Mouse (Mus musculus) layer of hippocampus, adult 9-10 months (tissue): ENCODE measurements around the gene Mc1r.
"Not testable (repeated sequence)": the region's sequence is repeated elsewhere in the genome, so short reads cannot be mapped to it uniquely, and the experiment has no call there.

Experiments
- DNase-seq: peaks from one replicate; pipeline ENCODE4 v3.0.0; 2022; ENCODE audit warnings: low spot score

Gene Mc1r

DNA sequence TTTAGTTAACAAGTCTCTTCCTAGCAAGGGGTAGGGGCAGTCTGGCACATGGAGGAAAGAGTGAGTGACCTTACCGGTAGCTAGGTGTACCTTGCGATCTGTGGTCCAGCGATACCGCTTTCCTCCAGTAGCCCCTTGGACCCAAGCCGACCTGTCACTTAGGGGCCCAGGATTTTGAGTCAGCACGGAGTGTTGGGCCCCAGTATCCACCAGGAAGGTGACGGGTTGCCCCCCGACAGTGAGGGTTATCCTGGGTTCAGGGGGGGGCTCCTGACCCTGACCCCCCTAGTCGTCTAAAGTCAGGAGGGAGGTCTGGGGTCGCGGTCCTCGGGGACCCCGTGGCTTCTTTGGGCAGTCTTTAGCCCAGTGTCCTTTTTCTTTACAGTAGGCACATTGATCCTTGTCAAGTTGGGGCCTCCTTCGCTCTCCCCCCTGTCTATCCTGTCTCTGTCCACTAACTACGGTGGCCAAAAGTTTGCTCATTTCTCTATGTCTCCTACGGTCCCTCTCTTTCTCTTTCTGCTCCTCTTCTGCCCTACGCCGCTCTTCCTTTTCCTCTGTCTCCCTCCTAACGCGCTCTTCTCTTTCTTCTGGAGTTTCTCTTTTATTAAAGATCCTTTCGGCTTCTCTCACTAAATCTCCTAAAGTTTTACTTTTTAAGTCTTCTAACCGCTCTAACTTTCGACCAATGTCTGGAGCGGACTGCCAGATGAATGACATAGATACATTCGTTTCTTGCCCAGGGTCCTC is 24.9 kb downstream of the Mc1r start:
- DNase-seq = no peak

DNA sequence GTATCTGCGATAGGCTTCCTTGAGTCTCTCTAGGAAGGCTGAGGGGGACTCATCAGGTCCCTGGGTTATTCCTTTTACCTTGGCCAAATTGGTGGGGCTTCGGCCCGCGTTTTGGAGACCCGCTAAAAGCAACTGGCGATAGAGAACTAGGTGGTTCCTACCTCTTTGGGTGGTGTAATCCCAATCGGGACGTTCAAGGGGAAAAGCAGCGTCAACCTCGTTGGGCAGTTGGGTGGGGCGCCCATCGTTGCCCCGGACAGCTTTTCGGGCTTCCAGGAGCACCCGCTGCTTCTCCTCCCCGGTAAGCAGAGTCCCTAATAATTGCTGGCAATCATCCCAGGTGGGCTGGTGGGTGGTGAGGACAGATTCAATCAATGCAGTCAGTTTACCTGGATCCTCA is 25.5 kb downstream of the Mc1r start:
- DNase-seq = no peak

DNA sequence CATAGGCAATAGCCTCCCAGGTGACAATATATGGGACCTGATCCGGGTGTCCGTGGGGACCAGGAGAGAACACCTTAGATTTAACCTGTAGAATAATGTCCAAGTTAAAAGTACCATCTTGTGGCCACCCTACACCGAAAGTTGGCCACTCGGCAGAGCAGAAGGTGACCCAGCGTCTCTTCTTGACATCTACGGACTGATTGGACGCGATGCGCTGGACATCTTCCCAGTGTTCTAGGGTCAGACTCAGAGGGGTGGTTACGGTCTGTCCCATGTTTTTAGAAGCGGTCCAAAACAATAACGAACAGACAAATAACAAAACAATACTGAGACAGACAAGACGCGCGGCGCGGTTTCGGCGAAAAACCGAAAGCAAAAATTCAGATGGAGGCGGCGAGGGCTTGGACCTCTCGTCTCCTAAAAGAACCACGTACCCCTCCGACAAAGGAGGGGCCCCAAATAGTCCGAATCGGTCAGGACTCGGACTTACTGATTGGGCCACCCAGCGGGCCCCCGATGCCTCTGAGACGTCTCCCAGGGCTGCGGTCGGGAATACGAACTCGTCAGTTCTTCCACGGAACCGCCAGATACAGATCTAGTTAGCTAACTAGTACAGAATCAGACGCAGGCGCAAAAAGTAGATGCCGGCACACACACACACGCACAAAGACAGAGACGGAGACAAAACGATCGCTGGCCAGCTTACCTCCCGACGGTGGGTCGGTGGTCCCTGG is 26.5 kb downstream of the Mc1r start:
- DNase-seq = not testable (repeated sequence)

DNA sequence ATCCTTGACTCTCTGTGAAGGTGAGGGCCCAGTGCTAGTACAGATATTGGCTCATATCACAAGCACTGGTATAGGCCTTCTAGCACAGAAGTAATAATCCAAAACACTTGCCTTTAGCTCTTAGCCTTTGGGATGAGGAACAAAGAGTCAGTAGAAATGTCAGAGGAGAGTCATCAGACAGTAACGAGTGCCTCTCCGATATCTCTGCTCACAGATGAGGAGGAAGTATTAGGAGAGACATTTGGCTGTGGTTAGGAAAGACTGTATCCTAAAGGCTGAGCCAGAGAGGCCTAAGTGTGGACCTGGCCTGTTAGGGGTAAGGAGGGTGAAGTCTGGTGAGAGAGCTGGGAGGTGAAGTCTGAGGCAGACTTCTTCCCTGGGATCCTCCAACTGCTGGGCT is 34.9 kb downstream of the Mc1r start:
- no peak for DNase-seq

DNA sequence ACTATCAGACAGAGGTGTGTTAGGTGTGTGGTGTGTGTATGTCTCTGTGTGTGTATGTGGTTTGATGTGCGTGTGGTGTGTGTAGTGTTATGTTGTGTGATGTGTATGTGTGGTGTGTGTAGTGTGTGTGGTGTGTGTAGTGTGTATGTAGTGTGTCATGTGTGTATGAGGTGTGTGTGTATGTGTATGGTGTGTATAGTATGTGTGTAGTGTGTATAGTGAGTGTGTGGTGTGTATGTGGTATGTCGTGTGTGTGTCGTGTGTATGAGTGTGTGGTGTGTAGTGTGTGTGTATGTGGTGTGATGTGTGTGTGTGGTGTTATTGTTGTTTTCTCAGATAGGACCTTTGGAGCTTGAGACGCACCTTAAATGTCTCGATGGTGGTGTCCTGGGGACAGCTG is 35.4 kb downstream of the Mc1r start:
- no peak for DNase-seq

DNA sequence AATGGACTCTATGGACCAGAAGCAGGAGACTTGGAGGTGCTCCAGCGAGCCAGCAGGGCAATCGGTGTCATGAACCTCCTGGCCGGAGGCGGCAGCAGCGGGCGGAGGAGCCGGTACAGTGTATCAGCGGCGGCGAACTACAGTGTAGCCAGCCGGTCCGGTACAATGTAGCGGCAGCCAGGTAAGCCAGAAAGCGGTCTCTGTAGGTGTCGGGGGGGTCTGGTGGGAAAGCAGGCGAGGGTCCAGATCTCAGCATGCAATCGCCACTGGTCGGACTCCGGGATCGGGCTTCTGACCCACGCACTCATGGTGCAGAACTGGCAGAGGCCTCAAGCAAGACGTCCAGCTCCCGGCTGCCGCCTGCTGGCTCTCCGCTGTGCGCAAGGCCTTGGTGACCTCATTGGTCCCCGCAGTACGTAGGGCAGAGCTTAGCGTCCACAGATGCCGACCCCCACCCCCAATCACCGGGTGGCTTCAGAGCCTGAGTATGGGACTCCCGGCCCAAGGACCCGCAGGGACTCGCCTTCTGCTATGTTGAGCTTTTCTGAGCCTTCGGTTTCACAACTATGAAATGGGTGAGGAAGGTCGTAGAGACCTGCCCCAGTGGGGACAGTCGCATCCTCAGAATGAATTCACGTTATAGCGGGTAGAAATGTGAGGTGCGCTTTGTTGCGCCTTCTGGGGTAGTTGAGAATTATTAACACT is 36.1 kb downstream of the Mc1r start:
- DNase-seq = peak; percentile 91

DNA sequence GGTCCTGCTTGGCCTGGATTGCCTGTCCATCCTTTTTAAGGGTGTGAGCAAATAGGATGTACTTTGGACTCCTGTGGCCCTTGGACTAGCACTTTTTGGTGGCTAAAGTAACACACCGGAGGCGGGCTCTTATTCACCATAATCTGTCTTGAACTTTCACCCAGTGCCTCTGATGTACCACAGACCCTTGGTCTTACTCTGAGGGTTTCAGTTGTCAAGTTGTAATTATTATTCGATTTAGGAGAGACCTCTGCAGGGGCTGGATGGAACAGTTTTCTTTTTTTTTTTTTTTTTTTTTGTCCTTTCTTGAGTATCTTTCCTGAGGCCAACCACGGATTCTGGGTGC is 36.6 kb downstream of the Mc1r start:
- DNase-seq = no peak

DNA sequence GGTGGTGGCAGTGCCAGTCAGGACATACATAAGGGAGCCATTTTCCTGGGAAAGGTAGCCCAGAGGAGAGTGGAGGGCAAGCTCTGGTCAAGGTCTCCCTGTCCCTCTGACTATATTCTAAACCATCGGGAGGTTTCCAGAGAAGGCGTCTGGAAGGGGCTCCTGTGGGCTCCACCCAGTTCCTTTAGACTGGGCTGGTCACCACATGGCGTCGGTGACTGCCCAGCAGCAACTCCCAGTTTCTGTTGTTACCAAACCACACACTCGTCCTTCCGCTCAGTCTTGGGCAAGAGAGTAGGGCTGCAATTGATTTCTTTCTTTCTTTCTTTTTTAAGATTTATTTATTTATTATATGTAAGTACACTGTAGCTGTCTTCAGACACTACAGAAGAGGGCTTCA is 37.2 kb downstream of the Mc1r start:
- DNase-seq = no peak

DNA sequence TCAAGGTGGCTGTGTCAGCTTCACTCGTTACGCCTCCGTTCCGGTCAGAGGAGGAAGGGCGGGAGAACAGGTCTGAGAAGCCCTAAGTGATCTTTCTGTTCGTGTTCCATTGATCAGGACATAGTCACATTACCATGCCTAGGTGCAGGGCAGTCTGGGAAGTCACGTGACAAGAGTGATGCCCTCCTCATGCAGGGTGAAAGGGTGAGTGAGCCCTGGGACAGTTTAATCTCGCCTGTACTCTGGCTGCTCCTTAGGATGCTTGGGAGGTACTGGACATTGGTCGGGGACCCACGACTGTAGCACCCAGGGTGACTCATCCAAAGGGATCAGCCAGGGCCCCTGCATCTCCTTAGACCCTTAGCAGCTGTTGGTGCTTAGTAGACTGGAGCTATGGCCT is 39.1 kb downstream of the Mc1r start:
- no peak for DNase-seq

DNA sequence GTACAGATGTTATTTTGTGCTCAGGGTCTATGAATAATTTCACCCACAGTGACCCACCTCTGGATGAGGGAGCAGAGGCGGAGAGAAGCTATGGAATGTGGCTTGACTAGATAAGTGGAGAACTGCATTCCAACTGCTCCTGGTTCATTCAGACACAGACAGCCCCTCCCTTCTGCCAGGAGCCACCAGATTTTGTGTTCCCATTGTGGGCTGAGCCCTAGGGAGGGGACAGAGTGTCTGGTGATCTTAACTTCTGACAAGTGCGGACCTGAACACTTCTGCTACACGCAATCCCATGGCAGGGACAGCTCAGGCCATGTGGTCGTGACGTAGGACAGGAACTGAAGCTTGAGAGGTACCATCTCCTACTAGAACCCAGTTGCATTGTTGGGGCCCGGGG is 39.9 kb downstream of the Mc1r start:
- DNase-seq = no peak

DNA sequence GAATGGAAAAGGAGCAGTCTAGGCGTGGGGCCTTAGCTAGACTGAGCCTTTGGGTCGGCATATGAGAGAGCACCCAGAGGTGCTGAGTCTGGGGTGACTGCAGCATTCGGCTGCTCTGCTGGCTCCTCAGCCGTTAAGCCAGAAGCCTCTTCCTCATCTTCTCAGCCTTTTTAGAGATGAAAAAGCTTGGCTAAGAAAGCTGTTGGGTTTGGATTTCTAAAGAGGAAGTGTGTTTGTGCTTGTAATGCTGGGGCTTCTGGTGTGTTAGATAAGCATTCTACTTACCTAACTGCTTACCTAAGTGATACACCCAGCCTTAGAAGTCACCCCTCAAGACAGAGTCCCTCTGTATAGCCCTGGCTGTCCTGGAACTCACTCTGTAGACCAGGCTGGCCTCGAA is 43.9 kb downstream of the Mc1r start:
- DNase-seq = no peak

DNA sequence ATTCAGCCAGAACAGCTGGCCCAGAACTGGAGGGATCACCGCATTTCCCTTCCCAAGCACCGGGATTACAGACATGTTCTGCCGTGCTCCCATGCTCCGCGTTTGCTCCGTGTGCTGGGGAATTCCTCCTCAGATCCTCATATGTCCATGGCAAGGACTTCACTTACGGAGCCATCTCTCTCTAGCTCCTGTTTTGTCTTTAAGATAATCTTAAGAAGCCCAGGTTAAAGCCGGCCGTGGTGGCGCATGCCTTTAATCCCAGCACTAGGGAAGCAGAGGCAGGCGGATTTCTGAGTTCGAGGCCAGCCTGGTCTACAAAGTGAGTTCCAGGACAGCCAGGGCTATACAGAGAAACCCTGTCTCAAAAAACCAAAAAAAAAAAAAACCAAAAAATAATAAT is 44.8 kb downstream of the Mc1r start:
- not testable (repeated sequence) for DNase-seq

DNA sequence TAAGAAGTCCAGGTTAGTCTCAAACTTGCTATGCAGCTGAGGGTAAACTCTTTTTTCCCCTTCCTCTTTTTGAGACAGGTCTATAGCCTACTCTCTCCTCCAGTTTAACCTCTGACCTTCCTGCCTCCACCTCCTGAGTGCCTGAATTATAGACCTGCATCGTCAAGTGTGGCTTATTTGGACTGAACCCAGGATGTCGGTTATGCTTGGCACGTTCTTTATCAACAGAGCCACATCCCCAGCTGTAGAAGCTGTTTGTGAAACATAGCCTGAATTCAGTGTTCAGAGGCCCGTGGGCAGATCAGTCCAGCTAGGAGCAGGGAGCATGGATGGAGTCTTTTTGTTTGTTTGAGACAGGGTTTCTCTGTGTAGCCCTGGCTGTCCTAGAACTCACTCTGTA is 45.2 kb downstream of the Mc1r start:
- no peak for DNase-seq

DNA sequence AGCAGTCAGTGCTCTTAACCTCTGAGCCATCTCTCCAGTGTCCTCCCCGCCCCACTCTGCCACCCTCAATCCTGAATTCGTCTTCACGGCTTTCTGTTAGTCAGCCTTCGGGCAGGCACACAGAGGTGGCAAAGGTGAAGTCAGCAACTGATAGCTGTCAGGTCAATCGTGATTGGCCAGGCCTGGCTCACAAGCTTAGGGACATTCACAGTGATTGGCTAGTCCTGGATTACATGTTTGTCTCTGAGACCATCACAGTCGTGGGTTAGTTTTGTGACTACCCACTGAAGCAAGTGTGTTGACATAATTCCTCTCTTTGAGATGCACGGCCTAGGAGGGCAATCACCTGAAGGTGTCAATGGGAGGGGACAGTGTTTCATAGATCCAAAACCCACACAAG is 46.4 kb downstream of the Mc1r start:
- DNase-seq = no peak

DNA sequence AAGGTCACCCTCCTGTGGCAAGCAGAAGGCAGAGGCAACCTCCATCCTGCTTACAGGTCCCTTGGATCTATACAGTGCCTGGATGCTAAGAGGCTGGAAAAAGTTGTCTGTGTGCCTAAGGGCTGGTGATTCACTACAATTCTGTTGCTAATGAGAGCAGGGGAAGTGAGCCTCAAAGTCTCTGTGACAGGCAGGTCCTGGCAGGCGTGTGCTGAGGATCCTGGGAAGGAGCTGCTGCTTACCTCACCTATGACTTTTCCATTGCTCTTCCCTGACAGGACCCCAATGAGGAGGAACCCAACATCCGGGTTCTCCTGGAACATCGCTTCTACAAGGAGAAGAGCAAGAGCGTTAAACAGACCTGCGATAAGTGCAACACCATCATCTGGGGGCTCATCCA is 47.0 kb downstream of the Mc1r start:
- no peak for DNase-seq

DNA sequence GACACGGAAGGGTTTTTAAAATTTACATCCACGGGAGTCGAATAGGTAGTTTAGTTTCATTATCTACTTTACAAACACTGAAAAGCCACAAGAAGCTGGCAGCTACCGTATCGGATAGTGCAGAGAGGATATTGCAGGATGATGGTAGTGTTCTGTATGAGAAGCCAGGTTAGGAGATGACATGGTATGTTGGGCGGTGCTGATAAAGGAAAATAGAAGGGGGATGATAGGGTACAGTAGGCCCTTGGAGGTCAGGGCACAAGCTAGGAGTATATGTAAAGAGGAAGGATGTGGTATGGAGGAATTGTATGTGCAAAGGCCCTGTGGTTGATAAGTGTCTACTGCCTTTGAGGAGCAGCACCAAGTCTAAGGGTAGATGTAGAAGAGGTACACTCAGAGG is 47.7 kb downstream of the Mc1r start:
- DNase-seq = no peak
